Mouse (Mus musculus) CH12.LX (cell line): ENCODE measurements at regions not wholly inside any gene's neighbourhood (a gene's known extent, or its start where the extent isn't known, plus 50 kb on each side); places are given as distances from the start of the nearest gene placed in this dataset.

Source experiments
- CHD1 ChIP-seq: IDR thresholded peaks from 2 replicates; pipeline ENCODE4 v1.6.1; 2012; ENCODE audit warnings: low read depth, low read length, improper control_type of control experiment, inconsistent platforms
- CTCF ChIP-seq, 2 experiments: IDR thresholded peaks in 1 of 2; conservative IDR thresholded peaks in 1 of 2; 2 replicates each; pipeline ENCODE4 v1.5.1; 2011 to 2012; ENCODE audit warnings: low read depth in 2 of 2, low read length in 2 of 2, improper control_type of control experiment in 1 of 2, inconsistent platforms in 1 of 2, mild to moderate bottlenecking in 1 of 2, moderate library complexity in 1 of 2
- ELF1 ChIP-seq: IDR thresholded peaks from 2 replicates; pipeline ENCODE4 v1.6.1; 2014; ENCODE audit warnings: low read depth, mild to moderate bottlenecking, inconsistent platforms, low read length, improper control_type of control experiment
- IRF4 ChIP-seq: IDR thresholded peaks from 2 replicates; pipeline ENCODE4 v1.6.1; 2014; ENCODE audit warnings: low read depth, mild to moderate bottlenecking, inconsistent platforms, low read length, improper control_type of control experiment
- MEF2A ChIP-seq: IDR thresholded peaks from 2 replicates; pipeline ENCODE4 v1.6.1; 2014; ENCODE audit warnings: low read depth, mild to moderate bottlenecking, inconsistent platforms, low read length, improper control_type of control experiment, borderline replicate concordance
- MXI1 ChIP-seq: IDR thresholded peaks from 2 replicates; pipeline ENCODE4 v1.6.1; 2011; ENCODE audit warnings: mild to moderate bottlenecking, low read depth, low read length, improper control_type of control experiment
- MYC ChIP-seq: IDR thresholded peaks from 2 replicates; pipeline ENCODE4 v1.6.1; 2011; ENCODE audit warnings: low read depth, mild to moderate bottlenecking, improper control_type of control experiment, low read length
- POLR2A ChIP-seq: IDR thresholded peaks from 2 replicates; pipeline ENCODE4 v1.6.1; 2011; ENCODE audit warnings: low read depth, mild to moderate bottlenecking, improper control_type of control experiment, low read length
- RCOR1 ChIP-seq: conservative IDR thresholded peaks from 2 replicates; pipeline ENCODE4 v1.6.1; 2012; ENCODE audit warnings: low read depth, mild to moderate bottlenecking, inconsistent platforms, low read length, improper control_type of control experiment
- TBP ChIP-seq: conservative IDR thresholded peaks from 2 replicates; pipeline ENCODE4 v1.6.1; 2011; ENCODE audit warnings: low read depth, low read length, improper control_type of control experiment
- UBTF ChIP-seq: IDR thresholded peaks from 2 replicates; pipeline ENCODE4 v1.6.1; 2012; ENCODE audit warnings: low read depth, mild to moderate bottlenecking, inconsistent platforms, low read length, improper control_type of control experiment, moderate library complexity
- ZC3H11A ChIP-seq: IDR thresholded peaks from 2 replicates; pipeline ENCODE4 v1.6.1; 2012; ENCODE audit warnings: low read depth, mild to moderate bottlenecking, inconsistent platforms, low read length, improper control_type of control experiment
- ZMIZ1 ChIP-seq: IDR thresholded peaks from 2 replicates; pipeline ENCODE4 v1.6.1; 2012; ENCODE audit warnings: low read depth, mild to moderate bottlenecking, inconsistent platforms, low read length, improper control_type of control experiment
- ZNF384 ChIP-seq: IDR thresholded peaks from 2 replicates; pipeline ENCODE4 v1.6.1; 2012; ENCODE audit warnings: low read depth, low read length, improper control_type of control experiment, inconsistent platforms

GRCm38 (mm10) chr14:73759986-73760385 is 99.0 kb downstream of the Gm21750 start:
- TF ChIP-seq CHD1 (no peak), POLR2A (no peak), CTCF (conservative IDR thresholded peaks at IDR 0.05 in 1 of 2, IDR thresholded peaks at IDR 0.05 in 1 of 2; ENCODE audit: low read depth in 2 of 2, low read length in 2 of 2) (no peak), MEF2A (no peak), TBP (no peak), ZNF384 (no peak), RCOR1 (no peak), UBTF (no peak), ELF1 (no peak), ZC3H11A (no peak), ZMIZ1 (no peak), MXI1 (no peak), IRF4 (no peak), MYC (no peak)
